Mouse (Mus musculus) hematopoietic stem cell, adult 5-6 weeks (primary cell): Measurements from ENCODE around the gene Hus1b. TPM values are rescaled to one million over a fixed set of nuclear protein-coding genes. Genes with fewer than 3 reads are reported as not detected.

Source experiments
- total RNA-seq: library from RNA; stranded (forward); fragments of 172-1452, 232-1000 nt; gene quantifications from 2 replicates; pipeline ENCODE4 v1.2.3, GENCODE M21; 2017

Hus1b gene
- total RNA-seq, 1 experiment from 2014 or later = 1.1 TPM

Other genes with a start within 250 kb of the Hus1b start
- 1.7 and 2.7 TPM in 2 replicates for gene Irf4, start 198.5 kb downstream of the Hus1b start, total RNA-seq
- gene Exoc2, start 26.3 kb upstream of the Hus1b start, total RNA-seq = 60.9 and 70.6 TPM in 2 replicates
- not detected in 2 replicates for gene Gm5447, start 26.4 kb upstream of the Hus1b start, total RNA-seq